Mouse (Mus musculus): ENCODE measurements at regions not wholly inside any gene's neighbourhood (a gene's known extent, or its start where the extent isn't known, plus 50 kb on each side); places are given as distances from the start of the nearest gene placed in this dataset.

DNA sequence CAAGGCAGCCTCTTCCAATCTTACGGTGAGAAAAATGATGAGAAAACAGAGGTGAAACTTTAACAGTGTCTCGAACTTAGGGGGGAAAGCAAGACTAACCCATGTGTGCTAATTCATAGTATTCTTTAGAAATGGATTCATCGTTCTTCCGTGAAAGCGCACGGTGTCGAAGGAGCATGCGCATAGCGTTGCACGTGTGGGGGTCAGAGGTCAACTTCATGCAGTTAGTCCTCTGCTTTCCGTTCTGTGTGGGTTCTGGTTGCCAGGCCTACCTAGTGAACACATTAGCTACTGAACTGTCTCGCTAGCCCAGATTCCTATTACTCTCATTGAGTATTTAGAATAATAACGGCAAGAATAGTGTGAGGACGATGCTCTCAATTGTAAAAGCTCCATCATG, 74.7 kb upstream of the Kcnk2 start:
- DNase-seq (ENCODE audit: low spot score in 2 of 2): no peak

DNA sequence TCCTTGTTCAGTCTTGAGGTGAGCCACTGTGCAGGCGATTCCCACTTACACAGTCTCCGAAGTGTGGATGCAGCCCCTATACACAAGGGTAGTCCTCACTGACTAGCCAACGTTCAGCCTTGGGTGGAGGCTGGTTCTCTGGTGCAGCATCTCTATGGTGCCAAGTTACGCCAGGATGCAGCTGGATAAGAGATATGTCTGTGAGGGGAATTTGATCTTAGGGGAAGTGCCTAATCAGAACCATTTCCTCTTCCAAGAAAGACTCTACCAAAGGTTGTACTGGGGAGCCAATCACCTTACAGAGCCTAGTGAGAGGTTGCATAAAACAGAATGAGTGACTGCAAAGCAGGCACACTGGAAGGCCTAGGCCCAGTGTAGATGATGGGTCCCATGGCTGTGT, 71.0 kb upstream of the Kcnk2 start:
- no peak for DNase-seq (ENCODE audit: low spot score in 2 of 2)

DNA sequence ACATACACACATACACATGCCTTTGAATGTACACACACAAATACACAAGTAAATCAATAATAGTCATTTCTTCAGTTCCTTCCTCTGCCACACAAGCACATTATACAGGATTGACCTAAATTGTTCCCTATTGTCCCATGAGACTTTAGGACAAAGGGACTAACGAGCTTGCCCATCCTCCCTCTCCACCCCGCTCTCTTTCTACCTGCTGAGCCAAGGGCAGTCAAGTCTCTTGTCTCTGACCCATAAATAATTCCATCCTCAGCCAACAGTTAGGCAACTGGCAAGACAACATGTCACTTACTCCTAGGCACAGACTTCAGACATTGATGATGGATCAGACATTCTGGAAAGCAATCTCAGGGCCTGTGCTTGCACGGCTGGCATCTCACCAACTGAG, 56.3 kb upstream of the Kcnk2 start:
- DNase-seq (ENCODE audit: low spot score in 2 of 2): no peak
